Mouse (Mus musculus): ENCODE measurements around the gene Mtch1.
"Not testable (repeated sequence)": the region's sequence is repeated elsewhere in the genome, so short reads cannot be mapped to it uniquely, and the experiment has no call there.

The Mtch1 gene

GRCm38 (mm10) chr17:29361982-29362691 is 14.4 kb upstream of the Mtch1 start:
- no peak for DNase-seq (ENCODE audit: low spot score)

GRCm38 (mm10) chr17:29360761-29361221 is 13.1 kb upstream of the Mtch1 start, which contains the start of gene Fgd2:
TSS of gene Fgd2 (plus strand) at chr17:29360914.
- DNase-seq (ENCODE audit: low spot score): no peak

- no peak for DNase-seq (ENCODE audit: low spot score)
These were observed 11.2 kb upstream of the Mtch1 start for GRCm38 (mm10) chr17:29358928-29359327.

- no peak for DNase-seq (ENCODE audit: low spot score)
These were observed 9.1 kb upstream of the Mtch1 start for GRCm38 (mm10) chr17:29356882-29357281.

- peak; percentile 69 for DNase-seq (ENCODE audit: low spot score)
These were observed 8.7 kb upstream of the Mtch1 start for GRCm38 (mm10) chr17:29356479-29356856.

- DNase-seq (ENCODE audit: low spot score): no peak
These were observed 8.2 kb upstream of the Mtch1 start for GRCm38 (mm10) chr17:29355841-29356478.

- no peak for DNase-seq (ENCODE audit: low spot score)
These were observed 7.7 kb upstream of the Mtch1 start for GRCm38 (mm10) chr17:29355461-29355840.

- DNase-seq (ENCODE audit: low spot score): not testable (repeated sequence)
These were observed 3.3 kb upstream of the Mtch1 start for GRCm38 (mm10) chr17:29351056-29351455.

GRCm38 (mm10) chr17:29348996-29349395 is 1.3 kb upstream of the Mtch1 start:
- DNase-seq (ENCODE audit: low spot score): no peak

- DNase-seq (ENCODE audit: low spot score): peak; percentile 51
These were observed 549 bp downstream of the Mtch1 start for GRCm38 (mm10) chr17:29347126-29347644.

- DNase-seq (ENCODE audit: low spot score): peak; percentile 58
These were observed 1.1 kb downstream of the Mtch1 start for GRCm38 (mm10) chr17:29346496-29347125.

- DNase-seq (ENCODE audit: low spot score): no peak
These were observed 2.5 kb downstream of the Mtch1 start for GRCm38 (mm10) chr17:29345272-29345671.

GRCm38 (mm10) chr17:29343241-29343640 is 4.5 kb downstream of the Mtch1 start:
- no peak for DNase-seq (ENCODE audit: low spot score)

- DNase-seq (ENCODE audit: low spot score): peak; percentile 50
These were observed 5.5 kb downstream of the Mtch1 start for GRCm38 (mm10) chr17:29342010-29342910.

GRCm38 (mm10) chr17:29341591-29342003 is 6.1 kb downstream of the Mtch1 start:
- DNase-seq (ENCODE audit: low spot score): no peak

- DNase-seq (ENCODE audit: low spot score): no peak
These were observed 7.1 kb downstream of the Mtch1 start for GRCm38 (mm10) chr17:29340406-29341261.

GRCm38 (mm10) chr17:29339170-29339768 is 8.5 kb downstream of the Mtch1 start:
- DNase-seq (ENCODE audit: low spot score): no peak

GRCm38 (mm10) chr17:29337979-29338823 is 9.5 kb downstream of the Mtch1 start:
- DNase-seq (ENCODE audit: low spot score): no peak

GRCm38 (mm10) chr17:29336266-29336990 is 11.3 kb downstream of the Mtch1 start:
- no peak for DNase-seq (ENCODE audit: low spot score)
